Mouse (Mus musculus): ENCODE results near the gene Polr3b. TPM values are rescaled to one million over a fixed set of nuclear protein-coding genes. Genes with fewer than 3 reads are reported as not detected.

Gene Polr3b
- total RNA-seq, 2 experiments from 2014 or later, result 17.6 to 18.3 TPM

- DNase-seq (ENCODE audit: low spot score in 2 of 2), result no peak
Observed at GRCm38 (mm10) chr10:84707752-84708530, 85.8 kb downstream of the Polr3b start.

GRCm38 (mm10) chr10:84710192-84710591, 88.1 kb downstream of the Polr3b start:
- DNase-seq (ENCODE audit: low spot score in 2 of 2), result no peak

DNA sequence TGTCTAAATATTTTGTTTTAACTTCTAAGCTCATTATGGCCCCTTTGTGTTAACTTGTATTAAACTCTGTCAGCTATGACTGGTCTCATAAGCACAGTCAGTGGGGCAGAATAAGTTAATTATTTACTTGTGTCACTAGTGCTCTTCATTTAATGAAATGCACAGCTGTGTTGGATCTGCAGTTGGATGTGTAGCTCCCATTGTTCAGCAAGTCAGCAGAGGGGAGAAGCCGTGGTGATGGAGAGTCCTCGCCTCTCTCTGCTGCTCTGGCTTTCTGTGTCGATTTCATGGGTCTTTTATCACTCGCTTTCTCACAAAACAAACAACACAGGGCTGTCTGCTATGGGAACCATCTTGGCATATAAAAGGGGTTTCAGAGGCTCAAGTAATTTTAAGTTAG, 88.7 kb downstream of the Polr3b start:
- DNase-seq (ENCODE audit: low spot score in 2 of 2), result no peak

DNA sequence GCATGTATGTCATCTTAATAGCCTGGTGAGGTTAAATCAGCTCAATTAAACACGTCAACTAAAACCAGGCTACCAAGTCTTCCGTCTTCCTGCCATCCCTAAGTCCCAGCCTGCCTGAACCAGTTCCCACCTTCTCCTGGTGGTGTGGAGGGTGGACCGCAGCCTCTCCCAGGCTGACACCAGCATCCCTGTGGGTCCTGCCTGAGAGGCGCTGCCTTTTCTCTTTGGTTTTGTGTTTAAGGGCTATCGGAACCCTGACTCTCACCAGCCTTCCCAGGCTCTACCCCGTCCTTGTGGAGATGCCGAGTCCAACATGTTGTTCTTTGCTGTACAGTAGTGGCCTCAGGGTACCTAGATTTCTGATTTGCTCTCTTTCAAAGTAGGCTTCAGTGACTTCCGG, 89.4 kb downstream of the Polr3b start:
- DNase-seq (ENCODE audit: low spot score in 2 of 2), result no peak

DNA sequence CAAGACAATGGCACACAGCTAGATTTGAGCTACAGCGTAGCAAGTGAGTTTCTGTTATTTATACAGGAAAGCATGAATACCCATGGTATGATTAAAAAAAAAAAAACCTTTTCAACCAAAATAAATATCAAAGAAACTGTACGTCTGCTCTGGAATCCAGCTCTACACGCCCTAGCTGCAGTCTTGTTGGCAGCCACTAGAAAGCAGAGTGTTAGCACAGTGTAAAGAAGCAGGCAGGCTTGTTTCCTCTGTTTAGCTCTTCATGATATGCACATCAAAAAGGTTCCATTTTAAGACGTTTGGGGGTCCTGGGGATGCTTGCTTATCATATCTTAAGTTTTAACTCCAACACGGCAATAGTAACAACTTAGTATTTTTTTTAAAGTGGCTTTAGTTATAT, 89.8 kb downstream of the Polr3b start:
- DNase-seq (ENCODE audit: low spot score in 2 of 2), result no peak

- no peak for DNase-seq (ENCODE audit: low spot score in 2 of 2)
Observed at GRCm38 (mm10) chr10:84712532-84712931, 90.4 kb downstream of the Polr3b start.

- DNase-seq (ENCODE audit: low spot score in 2 of 2), result no peak
Observed at GRCm38 (mm10) chr10:84713043-84713442, 91.0 kb downstream of the Polr3b start.

GRCm38 (mm10) chr10:84715639-84716038, 93.5 kb downstream of the Polr3b start:
- DNase-seq (ENCODE audit: low spot score in 2 of 2), result no peak

DNA sequence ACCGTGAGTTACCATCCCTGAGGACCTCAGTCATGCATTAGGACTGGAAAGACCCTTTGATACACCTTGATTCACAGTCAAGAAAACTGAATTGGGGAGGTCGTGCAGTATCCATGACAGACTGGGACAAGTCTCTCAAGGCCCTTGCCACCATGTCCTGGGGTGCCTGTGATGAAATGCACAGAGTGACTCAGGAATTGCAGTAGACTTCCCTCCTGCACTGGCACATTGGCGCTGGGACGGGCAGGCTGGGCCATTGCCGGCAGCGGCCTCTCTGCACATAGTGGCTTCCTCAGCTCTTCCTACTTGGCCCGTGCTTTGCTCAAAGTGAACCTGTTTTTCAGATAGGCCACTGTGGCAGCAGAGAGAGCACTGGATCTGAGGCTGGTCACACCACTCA, 94.5 kb downstream of the Polr3b start:
- DNase-seq (ENCODE audit: low spot score in 2 of 2), result no peak

DNA sequence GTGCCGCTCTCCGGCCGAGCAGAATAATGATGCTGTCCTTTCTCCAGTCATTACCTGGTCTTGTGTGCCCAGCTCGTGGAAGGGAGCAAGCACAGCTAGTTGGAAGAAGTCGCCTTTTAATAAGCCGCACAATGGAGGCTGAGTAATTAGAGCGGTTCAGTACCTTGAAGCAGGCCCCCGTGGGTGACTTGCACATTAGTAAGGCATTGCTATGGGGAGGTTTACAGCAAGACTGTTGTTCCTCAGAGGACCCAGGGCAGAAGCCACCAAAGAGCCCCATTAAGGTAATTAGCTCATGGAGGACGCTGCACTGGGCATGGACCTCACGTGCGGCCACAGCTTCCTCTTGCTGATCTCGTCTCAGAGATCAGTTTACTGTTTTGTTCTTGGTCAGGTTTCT, 100.6 kb downstream of the Polr3b start:
- DNase-seq (ENCODE audit: low spot score in 2 of 2), result no peak

DNA sequence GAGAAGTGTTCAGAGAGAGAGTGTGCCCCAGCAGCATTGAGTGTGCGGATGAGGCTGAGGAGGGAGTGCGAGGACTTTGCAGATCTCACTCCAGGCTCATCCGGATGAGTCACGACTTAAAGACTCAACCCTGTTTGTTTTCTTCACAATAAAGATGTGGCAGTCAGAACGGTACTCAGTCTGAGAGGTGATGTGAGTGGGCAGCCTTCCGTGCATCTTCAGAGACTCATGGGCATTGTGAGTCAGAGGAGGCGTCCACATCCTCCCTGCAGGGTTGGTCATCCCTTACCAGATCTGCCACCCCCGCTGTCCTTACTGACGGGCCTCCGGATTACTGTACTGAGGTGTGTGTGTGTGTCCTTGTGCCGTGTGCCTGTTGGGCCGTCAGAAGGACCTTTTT, 104.9 kb downstream of the Polr3b start:
- DNase-seq (ENCODE audit: low spot score in 2 of 2), result no peak

GRCm38 (mm10) chr10:84727760-84728159, 105.7 kb downstream of the Polr3b start:
- no peak for DNase-seq (ENCODE audit: low spot score in 2 of 2)

GRCm38 (mm10) chr10:84730078-84730477, 108.0 kb downstream of the Polr3b start:
- DNase-seq (ENCODE audit: low spot score in 2 of 2), result no peak

- DNase-seq (ENCODE audit: low spot score in 2 of 2), result no peak
Observed at GRCm38 (mm10) chr10:84730956-84731355, 108.9 kb downstream of the Polr3b start.

DNA sequence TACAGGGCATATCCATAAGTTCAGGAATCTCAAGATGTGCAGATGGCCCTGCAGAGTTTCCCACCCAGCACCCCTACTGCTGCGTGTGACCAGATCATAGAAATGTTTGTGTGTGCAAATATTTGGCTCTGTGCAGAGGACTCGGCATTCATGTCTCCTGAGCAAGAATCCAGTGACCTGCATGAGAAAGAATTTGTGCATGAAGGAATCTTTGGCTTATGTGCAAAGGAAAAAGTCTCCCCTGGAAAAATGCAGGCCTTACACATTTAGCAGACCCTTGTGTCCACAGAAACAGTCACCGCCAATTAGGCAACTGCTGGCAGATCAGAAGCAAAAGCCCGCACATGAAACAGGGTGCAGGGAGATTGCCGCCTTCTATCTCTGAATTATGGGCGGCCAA, 111.4 kb downstream of the Polr3b start:
- no peak for DNase-seq (ENCODE audit: low spot score in 2 of 2)

DNA sequence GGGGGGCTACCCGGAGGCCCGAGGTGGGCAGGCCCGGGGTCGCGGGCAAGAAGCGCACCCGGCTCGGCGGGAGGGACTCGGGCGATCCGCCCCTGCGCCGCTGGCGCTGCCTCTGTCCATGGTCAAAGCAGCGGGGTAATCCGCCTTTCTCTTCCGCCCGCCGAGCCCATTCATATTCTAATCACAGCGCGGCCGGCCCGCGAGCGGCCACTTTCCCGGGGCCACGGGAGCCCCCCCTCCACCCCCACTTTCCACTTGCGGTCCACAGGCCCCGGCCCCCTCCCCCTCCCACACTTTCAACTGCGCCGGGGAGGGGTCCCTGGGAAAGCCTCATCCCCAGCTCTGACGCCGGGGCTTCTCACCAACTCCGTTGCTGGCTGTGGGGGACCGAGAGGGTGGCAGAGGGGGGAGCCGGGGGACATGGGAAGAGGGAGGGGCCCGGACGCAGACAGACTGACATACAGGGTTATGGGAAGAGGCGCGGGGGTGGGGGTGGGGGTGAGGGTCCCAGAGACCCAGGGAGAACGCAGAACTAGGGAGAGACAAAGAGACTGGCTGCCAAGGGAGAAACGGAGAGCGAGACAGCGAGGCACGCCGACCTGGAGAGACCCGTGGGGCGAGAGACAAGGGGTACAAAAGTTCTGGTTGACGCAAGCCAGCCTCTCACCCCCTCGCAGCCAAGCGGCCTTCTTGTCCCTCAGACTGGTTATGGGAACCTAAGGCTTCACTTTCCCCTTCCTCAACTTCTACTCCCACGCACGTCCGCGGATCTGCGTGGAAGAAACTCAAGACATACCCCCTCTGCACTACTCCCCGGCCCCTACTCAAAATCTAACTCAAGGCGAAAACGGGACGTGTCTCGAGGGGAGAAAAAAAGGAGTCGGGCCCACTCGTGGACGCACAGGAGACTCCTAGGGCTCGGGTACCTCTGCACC, 133.0 kb downstream of the Polr3b start:
- DNase-seq (ENCODE audit: low spot score in 2 of 2), result peak in 1 of 2 experiments; percentile 37

- DNase-seq (ENCODE audit: low spot score in 2 of 2), result no peak
Observed at GRCm38 (mm10) chr10:84755786-84756203, 133.7 kb downstream of the Polr3b start, which contains the start of gene Rfx4. TSS of gene Rfx4 (plus strand) at chr10:84756062.

GRCm38 (mm10) chr10:84756435-84757095, 134.5 kb downstream of the Polr3b start:
- DNase-seq (ENCODE audit: low spot score in 2 of 2), result peak in 1 of 2 experiments; percentile 18

- peak in 1 of 2 experiments; percentile 8 for DNase-seq (ENCODE audit: low spot score in 2 of 2)
Observed at GRCm38 (mm10) chr10:84757426-84758199, 135.5 kb downstream of the Polr3b start.

DNA sequence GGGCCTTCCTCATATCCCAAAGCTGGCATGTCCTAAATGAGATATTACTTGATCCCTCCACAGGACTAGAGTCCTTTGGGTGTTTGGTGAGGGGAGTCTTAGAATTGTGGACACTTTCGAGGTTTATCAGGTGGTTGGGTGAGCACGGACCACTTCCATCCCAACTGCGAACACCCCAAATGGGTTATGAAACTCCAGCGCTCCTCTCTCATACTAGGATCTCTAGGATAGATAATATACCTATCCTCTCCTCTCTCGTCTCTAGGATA, 136.0 kb downstream of the Polr3b start:
- DNase-seq (ENCODE audit: low spot score in 2 of 2), result no peak

All from gastrocnemius, postnatal 4 days (tissue).